Mouse (Mus musculus) Patski (cell line): ENCODE results near the gene Klf12. TPM values are rescaled to one million over a fixed set of nuclear protein-coding genes. Genes with fewer than 3 reads are reported as not detected.

Source experiments
- ATAC-seq: fragments of 100-300 bp; one replicate; pipeline ENCODE4 v1.8.0; 2021
- CTCF ChIA-PET: fragments of 350-600 bp; sonication (Branson Sonifier 250); formaldehyde crosslinking; loops from one replicate; lab custom pipeline; 2022; ENCODE audit warnings: inconsistent platforms; lab: Charles Lee
- POLR2A ChIA-PET: fragments of 350-600 bp; sonication (Branson Sonifier 250); formaldehyde crosslinking; loops from one replicate; lab custom pipeline; 2022; ENCODE audit warnings: antibody characterized with exemption, inconsistent platforms; lab: Charles Lee
- DNase-seq: peaks from one replicate; pipeline ENCODE4 v3.0.0-alpha.2; 2011; ENCODE audit warnings: low read depth, low spot score
- H3K27me3 ChIP-seq: fragments of 371-371 bp; one replicate; pipeline ENCODE4 v1.5.1; 2021
- CTCF ChIP-seq: fragments of 100-300 bp; IDR thresholded peaks from one replicate; pipeline ENCODE4 v1.5.1; 2021
- in situ Hi-C: fragments of 300-500 bp; cut with MboI; formaldehyde crosslinking; loops from 3 replicates; pipeline ENCODE4 v1.11.1; 2018; ENCODE audit warnings: low pct_unique_long_range_greater_than_20kb, mixed read lengths
- polyA plus RNA-seq: library from polyadenylated mRNA; unstranded; gene quantifications from one replicate; pipeline ENCODE4 v1.2.3, GENCODE M21; 2021

Gene Klf12
- polyA plus RNA-seq, 1 experiment from 2014 or later = 1.9 TPM

DNA sequence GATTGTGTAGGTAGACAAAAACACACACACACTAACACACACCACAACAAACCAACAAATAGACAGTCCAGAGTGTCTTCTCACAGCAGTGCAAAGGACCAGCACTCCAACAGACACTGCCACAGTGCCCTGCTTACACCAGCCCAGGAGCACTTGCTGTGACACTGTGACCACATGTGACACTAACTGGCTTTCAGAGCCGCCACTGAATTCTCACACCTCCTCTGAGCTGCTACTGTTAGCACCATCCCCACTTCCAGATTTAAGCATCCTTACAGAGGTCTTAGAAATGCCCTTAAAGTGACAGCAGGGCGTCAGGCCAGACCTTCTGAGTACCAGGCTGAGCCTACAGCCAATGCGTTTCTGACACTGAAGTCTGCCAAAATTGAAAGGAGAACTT is 48.7 kb downstream of the Klf12 start:
- in situ Hi-C loops = no loop called here
- DNase-seq (no peak), ATAC-seq (no peak)
- no peak for TF ChIP-seq CTCF
- ChIA-PET POLR2A (no interaction called here), CTCF (interaction anchor here (1.2 kb wide), 1 partner anchor 9 kb away, joined by 3 read pairs; no protein-coding TSS in a partner anchor)
- H3K27me3 ChIP-seq = no peaks in the 10 kb centered on the region

DNA sequence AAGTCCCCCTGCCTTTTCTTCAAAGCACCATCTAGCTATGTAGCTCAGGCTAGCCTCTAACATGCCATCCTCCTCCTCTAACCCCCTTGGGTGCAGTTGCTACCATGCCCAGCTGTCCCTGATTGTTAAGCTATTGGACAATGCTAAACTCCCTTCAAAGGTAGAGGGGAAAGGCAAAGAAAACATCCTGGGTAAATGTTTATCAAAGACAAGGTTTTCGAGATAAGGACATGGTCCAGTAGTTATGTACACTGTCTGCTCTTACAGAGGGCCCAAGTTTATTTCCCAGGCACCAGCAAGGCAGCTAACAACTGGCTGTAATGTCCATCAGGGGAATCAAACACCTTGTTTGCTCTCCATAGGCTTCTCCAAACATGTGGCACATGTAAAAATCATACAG is 53.1 kb downstream of the Klf12 start:
- CTCF ChIA-PET = interaction anchor here (0.6 kb wide), 1 partner anchor 23 kb away, joined by 3 read pairs; no protein-coding TSS in a partner anchor
- POLR2A ChIA-PET = no interaction called here
- no peak for ATAC-seq
- H3K27me3 ChIP-seq = peaks cover 3% of the 10 kb centered on the region
- no peak for TF ChIP-seq CTCF
- no peak for DNase-seq
- in situ Hi-C loops = no loop called here

GRCm38 (mm10) chr14:100228120-100228519 is 56.4 kb downstream of the Klf12 start:
- DNase-seq (no peak), ATAC-seq (no peak)
- in situ Hi-C loops = no loop called here
- ChIA-PET CTCF (no interaction called here), POLR2A (no interaction called here)
- TF ChIP-seq CTCF = no peak
- peaks cover 3% of the 10 kb centered on the region for H3K27me3 ChIP-seq

DNA sequence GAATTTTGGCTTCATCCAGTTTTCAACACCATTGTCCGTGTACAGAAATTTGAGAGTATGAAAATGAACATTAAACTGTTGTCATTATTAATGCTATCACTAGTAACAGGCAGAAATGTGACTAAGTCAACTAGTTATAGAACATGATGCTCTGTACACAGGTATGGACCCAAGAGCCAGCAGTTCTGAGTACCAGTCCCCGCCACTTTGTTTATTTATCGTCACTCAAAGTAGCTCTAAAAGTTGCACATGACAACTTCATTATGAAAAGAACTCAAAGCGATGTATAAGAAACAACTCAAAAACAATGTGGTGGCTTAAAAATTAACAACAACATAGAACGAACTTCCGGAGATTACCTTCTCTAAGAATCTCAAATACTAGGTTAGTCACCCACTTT is 56.8 kb downstream of the Klf12 start:
- ChIA-PET CTCF (no interaction called here), POLR2A (no interaction called here)
- no peak for TF ChIP-seq CTCF
- DNase-seq (no peak), ATAC-seq (no peak)
- peaks cover 3% of the 10 kb centered on the region for H3K27me3 ChIP-seq
- in situ Hi-C loops = no loop called here

DNA sequence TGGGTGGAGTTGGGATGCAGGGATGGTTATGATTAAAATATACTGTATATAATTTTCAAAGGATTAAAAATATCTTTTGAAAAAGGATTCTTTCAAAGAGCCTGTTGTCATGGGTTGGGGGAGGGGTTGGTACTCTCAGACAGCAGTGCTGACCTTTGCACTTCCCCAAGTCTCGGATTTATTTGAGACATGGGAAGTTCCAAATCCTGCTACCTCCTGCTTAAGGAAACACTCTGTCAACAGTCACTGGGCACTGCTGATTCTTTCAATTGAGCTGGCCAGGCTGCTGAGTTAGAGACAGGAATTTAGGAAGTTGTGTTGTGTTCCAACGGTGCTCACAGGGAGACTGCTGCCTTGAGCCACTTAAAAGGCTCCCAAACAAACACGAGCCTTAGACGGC is 60.3 kb downstream of the Klf12 start:
- DNase-seq (no peak), ATAC-seq (no peak)
- TF ChIP-seq CTCF = no peak
- ChIA-PET CTCF (no interaction called here), POLR2A (no interaction called here)
- in situ Hi-C loops = no loop called here
- peaks cover 3% of the 10 kb centered on the region for H3K27me3 ChIP-seq

DNA sequence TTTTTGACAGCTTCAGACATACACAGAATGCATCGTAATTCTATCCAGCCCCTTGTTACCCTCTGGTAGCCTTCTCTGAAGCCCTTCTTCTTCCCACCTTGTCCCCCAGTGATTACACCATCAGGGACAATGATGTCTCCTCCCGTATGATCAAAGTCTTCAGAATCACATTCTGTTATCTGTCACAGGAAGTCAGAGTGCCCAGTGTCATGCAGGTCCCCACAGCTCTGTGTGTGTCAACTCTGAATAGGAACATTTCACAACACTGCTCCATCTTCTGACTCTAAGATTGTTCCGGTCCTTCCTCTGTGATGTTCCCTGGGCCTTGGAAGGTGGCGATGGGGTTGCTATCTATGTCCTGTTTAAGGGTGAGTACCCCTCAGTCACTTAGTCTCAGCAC is 62.2 kb downstream of the Klf12 start:
- DNase-seq (no peak), ATAC-seq (no peak)
- peaks cover 3% of the 10 kb centered on the region for H3K27me3 ChIP-seq
- CTCF ChIA-PET = no interaction called here
- POLR2A ChIA-PET = interaction anchor here (0.6 kb wide), 1 partner anchor 15 kb away, joined by 3 read pairs; no protein-coding TSS in a partner anchor
- in situ Hi-C loops = no loop called here
- no peak for TF ChIP-seq CTCF

DNA sequence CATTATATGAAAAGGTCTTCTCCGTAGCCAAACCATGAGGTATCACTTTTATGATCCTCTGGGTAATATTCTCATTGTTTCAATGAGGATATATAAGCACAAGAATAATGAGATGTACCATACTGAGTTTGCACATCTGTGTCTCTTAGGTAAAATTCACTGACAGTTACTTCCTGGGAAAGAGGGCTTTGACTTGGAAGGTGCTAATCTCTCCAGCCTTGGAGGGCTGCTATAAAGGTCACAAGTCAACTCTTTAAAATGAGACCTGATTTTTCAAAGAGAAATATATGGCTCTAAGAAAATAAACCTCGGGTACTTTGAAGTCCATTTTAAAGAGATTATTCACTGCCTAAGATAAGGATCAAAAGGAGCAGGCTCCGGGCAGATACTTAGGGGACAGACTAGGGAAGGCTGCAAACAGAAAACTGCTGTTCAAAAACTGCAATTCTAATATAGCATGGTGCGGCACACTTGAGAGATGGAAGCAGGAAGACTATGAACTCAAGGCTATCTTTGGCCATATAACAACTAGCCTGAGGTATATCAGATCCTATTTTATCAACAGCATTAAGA is 69.2 kb downstream of the Klf12 start:
- no peaks in the 10 kb centered on the region for H3K27me3 ChIP-seq
- ChIA-PET CTCF (no interaction called here), POLR2A (no interaction called here)
- ATAC-seq = no peak
- in situ Hi-C loops = no loop called here
- no peak for DNase-seq
- TF ChIP-seq CTCF = no peak

DNA sequence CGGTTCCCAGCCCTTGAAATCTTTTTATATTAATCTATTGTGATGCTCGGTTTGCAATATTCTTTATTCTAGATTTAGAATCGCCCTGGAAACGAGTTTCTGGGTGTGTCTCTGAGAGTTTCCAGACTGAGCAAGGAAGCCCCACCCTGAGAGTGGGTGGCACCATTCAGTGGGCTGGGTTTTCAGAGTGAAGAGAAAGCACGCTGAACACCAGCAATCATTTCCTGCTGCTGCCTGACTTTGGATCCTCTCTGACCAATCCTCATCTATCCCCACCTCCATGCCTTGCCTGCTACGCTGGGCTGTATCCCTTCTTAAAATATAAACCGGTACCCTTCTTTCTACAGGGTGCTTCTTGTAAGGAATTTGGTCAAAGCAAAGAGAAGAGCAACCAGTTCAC is 71.4 kb downstream of the Klf12 start:
- no peak for TF ChIP-seq CTCF
- in situ Hi-C loops = no loop called here
- DNase-seq = no peak
- ChIA-PET POLR2A (no interaction called here), CTCF (no interaction called here)
- no peak for ATAC-seq
- no peaks in the 10 kb centered on the region for H3K27me3 ChIP-seq

DNA sequence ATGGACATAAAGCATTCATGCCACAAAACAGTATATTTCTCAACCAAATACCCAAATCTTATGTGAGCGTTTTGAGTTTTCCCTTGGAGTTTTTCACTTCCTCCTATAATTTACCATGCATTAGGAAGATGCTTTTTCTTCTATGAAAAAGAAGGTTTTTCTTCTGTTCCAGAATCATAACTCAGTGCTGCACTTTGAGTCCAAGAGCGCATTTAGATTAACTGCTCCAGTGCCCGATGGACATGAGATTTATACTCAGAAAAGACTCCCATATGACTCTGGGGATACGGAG is 72.7 kb downstream of the Klf12 start:
- ChIA-PET CTCF (no interaction called here), POLR2A (no interaction called here)
- H3K27me3 ChIP-seq = no peaks in the 10 kb centered on the region

GRCm38 (mm10) chr14:100211036-100211825 is 73.2 kb downstream of the Klf12 start:
- DNase-seq (no peak), ATAC-seq (no peak)
- ChIA-PET CTCF (no interaction called here), POLR2A (no interaction called here)
- no peaks in the 10 kb centered on the region for H3K27me3 ChIP-seq
- no peak for TF ChIP-seq CTCF
- in situ Hi-C loops = no loop called here

More for the DNA sequence above, 72.7 kb downstream of the Klf12 start:
- TF ChIP-seq CTCF = no peak
- ATAC-seq (no peak), DNase-seq (no peak)
- in situ Hi-C loops = no loop called here

DNA sequence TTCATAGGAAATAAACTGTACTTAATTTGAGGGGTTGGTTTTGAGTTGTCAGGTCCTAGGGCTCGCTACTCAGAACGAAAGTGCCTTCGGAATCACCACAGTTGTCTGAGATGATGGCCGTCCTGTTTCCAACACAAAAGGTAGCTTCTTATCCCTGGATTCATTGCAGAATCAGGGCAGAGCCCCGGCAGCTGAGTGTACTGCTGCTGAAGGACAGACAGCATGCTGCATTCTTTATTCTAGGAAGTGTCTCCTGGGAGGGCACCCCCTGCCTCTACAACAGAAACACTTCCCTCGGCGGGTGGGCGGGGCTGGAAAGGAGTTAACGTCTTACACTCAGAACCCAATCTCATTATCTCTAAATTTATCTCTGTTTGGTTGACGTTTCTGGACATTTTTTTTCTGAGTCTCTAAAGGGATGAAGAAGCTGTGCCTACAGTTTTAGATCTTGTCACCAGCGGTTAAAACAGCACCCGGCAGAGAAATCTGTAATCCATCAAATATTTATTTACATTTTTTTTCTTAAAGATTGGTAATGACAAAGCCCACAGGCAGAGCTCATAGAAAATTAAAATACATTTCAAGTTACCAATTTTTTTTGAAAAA is 74.6 kb downstream of the Klf12 start:
- no peak for ATAC-seq
- DNase-seq = no peak
- H3K27me3 ChIP-seq = no peaks in the 10 kb centered on the region
- ChIA-PET CTCF (no interaction called here), POLR2A (interaction anchor here (0.6 kb wide), 1 partner anchor 30 kb away, joined by 3 read pairs; no protein-coding TSS in a partner anchor)
- no peak for TF ChIP-seq CTCF
- in situ Hi-C loops = no loop called here
